Mouse (Mus musculus) intestine, postnatal 0 days (tissue): ENCODE results near the gene Stmn1. TPM values are rescaled to one million over a fixed set of nuclear protein-coding genes. Genes with fewer than 3 reads are reported as not detected.
A peak's percentile ranks its signal among the peaks of the same experiment; 100 is the strongest.

Experiments
- ATAC-seq: fragments of 200-750 bp; cut with Nextera tagmentation; 2 replicates; pipeline ENCODE4 v1.8.0; 2017; ENCODE audit warnings: mild to moderate bottlenecking, moderate TSS enrichment, moderate library complexity
- H3K27ac ChIP-seq: fragments of 300-500 bp; sonication (generic); 2 replicates; pipeline ENCODE4 v1.5.1; 2014; ENCODE audit warnings: mild to moderate bottlenecking, low read depth, low read length, moderate library complexity
- H3K27me3 ChIP-seq: fragments of 300-500 bp; sonication (generic); replicated peaks from 2 replicates; pipeline ENCODE4 v1.6.1; 2014; ENCODE audit warnings: low read length, mixed read lengths; ENCODE audit not compliant: control insufficient read depth, insufficient read depth
- H3K36me3 ChIP-seq: fragments of 300-500 bp; sonication (generic); 2 replicates; pipeline ENCODE4 v1.6.1; 2014; ENCODE audit warnings: mild to moderate bottlenecking, moderate library complexity; ENCODE audit not compliant: control insufficient read depth, insufficient read depth
- H3K4me1 ChIP-seq: fragments of 300-500 bp; sonication (generic); replicated peaks from 2 replicates; pipeline ENCODE4 v1.6.1; 2014; ENCODE audit warnings: antibody characterized with exemption, low read length, mixed read lengths; ENCODE audit not compliant: control insufficient read depth, insufficient read depth
- H3K4me2 ChIP-seq: fragments of 300-500 bp; sonication (generic); replicated peaks from 2 replicates; pipeline ENCODE4 v1.6.1; 2014; ENCODE audit warnings: low read depth, mild to moderate bottlenecking, moderate library complexity
- H3K4me3 ChIP-seq: fragments of 300-500 bp; sonication (generic); 2 replicates; pipeline ENCODE4 v1.5.1; 2014; ENCODE audit warnings: low read depth, low read length
- H3K9ac ChIP-seq: fragments of 300-500 bp; sonication (generic); 2 replicates; pipeline ENCODE4 v1.6.1; 2014; ENCODE audit warnings: mild to moderate bottlenecking, low read depth, low read length
- H3K9me3 ChIP-seq: fragments of 300-500 bp; sonication (generic); 2 replicates; pipeline ENCODE4 v1.6.1; 2016; ENCODE audit warnings: mixed run types; ENCODE audit not compliant: control insufficient read depth
- CTCF ChIP-seq: sonication (generic); IDR thresholded peaks from 2 replicates; pipeline ENCODE4 v1.5.1; 2016; ENCODE audit warnings: low read depth, mild to moderate bottlenecking, control low read depth, antibody characterized with exemption, moderate library complexity
- WGBS: fragments of 180-500 bp; shearing (Covaris S2); extraction: QIAGEN DNeasy Blood & Tissue Kit; methylation state at CpG from one replicate; pipeline ENCODE4 v1.1.7; 2014; 5-methylcytosine and 5-hydroxymethylcytosine counted together
- polyA plus RNA-seq: library from polyadenylated mRNA; unstranded; fragments of >200 nt; fragmentation: Nextera tagmentation; extraction: Ambion mirVana; gene quantifications from 2 replicates; pipeline ENCODE4 v1.2.1, GENCODE M21; 2015

Stmn1 gene
- polyA plus RNA-seq, 1 experiment from 2014 or later: 412 TPM

DNA sequence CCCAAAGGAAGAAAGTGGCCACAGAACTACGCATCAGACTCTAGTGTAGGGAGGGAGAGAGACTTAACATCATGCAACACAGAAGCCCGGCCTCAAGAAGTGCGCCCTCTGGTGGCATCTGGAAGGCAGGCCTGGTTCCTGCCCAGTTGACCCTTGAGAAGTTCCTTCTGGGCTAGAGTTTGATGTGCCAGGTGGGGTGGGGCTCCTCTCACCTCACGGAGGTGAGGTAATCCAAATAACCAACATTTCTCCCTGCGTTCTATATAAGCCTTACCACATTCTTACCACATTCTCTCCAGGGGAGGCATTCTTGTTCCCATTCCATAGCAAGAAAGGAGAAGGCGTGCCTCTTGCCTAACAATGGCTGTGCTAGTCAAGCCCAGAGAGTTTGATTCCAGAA lies 12.7 kb downstream of the Stmn1 start:
- WGBS: 25% methylated on average over 6 of the region's 6 CpGs
- no peaks in the 10 kb centered on the region for H3K9me3 ChIP-seq
- H3K9ac ChIP-seq: no peak overlapping the region
- H3K4me2 ChIP-seq: no peak overlapping the region
- H3K4me1 ChIP-seq: no peaks in the 10 kb centered on the region; the same call in 1 of the 2 replicates
- peak; percentile 93 for TF ChIP-seq CTCF
- H3K4me3 ChIP-seq: no peak overlapping the region
- H3K27me3 ChIP-seq: no peaks in the 10 kb centered on the region
- peak; percentile 37 for ATAC-seq
- no peak overlapping the region for H3K27ac ChIP-seq
- no peaks in the 10 kb centered on the region; the same call in 1 of the 2 replicates for H3K36me3 ChIP-seq

DNA sequence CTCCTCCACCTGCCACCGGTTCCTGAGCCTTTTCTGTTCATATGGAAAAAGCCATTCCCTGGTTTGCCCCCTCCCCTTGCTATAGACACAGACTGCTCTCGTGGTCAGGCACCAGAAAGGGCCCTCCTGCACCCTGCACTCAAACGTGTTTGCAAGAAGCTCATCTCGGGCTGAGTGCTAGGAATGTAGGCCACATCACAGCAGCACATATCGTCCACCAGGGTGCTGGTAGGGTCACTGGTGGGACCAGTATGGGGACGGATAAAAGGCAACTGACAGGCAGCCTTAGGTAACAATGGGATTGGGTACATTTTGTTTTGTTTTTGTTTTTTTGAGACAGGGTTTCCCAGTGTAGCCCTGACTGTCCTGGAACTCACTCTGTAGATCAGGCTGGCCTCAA lies 13.2 kb downstream of the Stmn1 start:
- H3K4me1 ChIP-seq: no peaks in the 10 kb centered on the region; the same call in 1 of the 2 replicates
- no peaks in the 10 kb centered on the region for H3K9me3 ChIP-seq
- H3K9ac ChIP-seq: no peak overlapping the region
- H3K27me3 ChIP-seq: no peaks in the 10 kb centered on the region
- 70% methylated on average over 6 of the region's 6 CpGs for WGBS
- no peak for ATAC-seq
- H3K4me2 ChIP-seq: no peak overlapping the region
- H3K36me3 ChIP-seq: no peaks in the 10 kb centered on the region
- no peak overlapping the region for H3K27ac ChIP-seq
- H3K4me3 ChIP-seq: no peak overlapping the region
- no peak for TF ChIP-seq CTCF

DNA sequence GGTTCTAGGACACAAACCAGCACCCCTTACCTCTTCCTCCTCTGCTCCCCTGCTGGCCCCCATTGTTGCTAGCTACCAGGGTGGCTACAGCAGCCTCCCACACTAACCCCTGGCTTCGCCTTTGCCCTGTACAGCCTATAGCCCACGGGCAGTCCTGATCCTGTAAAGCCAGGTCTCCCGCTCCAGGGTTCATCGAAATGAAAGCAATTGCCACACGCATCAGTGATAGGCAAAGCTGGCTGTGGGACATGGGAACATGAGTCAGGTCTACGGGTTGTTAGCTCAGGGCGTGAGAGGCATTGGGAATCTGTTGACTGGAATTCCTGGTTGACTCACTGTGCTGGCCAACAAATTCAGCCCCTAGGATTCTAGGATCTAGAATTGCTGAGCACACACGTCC lies 14.3 kb downstream of the Stmn1 start:
- ATAC-seq: peak; percentile 62
- Histone ChIP-seq H3K4me3 (no peak overlapping the region), H3K27me3 (no peaks in the 10 kb centered on the region), H3K36me3 (no peaks in the 10 kb centered on the region), H3K4me2 (peak overlapping the region; percentile 17; the same call in 1 of the 2 replicates), H3K9me3 (no peaks in the 10 kb centered on the region), H3K9ac (no peak overlapping the region), H3K27ac (no peak overlapping the region; the same call in 1 of the 2 replicates), H3K4me1 (no peaks in the 10 kb centered on the region; the same call in 1 of the 2 replicates)
- TF ChIP-seq CTCF: no peak
- WGBS: 58% methylated on average over 8 of the region's 8 CpGs

DNA sequence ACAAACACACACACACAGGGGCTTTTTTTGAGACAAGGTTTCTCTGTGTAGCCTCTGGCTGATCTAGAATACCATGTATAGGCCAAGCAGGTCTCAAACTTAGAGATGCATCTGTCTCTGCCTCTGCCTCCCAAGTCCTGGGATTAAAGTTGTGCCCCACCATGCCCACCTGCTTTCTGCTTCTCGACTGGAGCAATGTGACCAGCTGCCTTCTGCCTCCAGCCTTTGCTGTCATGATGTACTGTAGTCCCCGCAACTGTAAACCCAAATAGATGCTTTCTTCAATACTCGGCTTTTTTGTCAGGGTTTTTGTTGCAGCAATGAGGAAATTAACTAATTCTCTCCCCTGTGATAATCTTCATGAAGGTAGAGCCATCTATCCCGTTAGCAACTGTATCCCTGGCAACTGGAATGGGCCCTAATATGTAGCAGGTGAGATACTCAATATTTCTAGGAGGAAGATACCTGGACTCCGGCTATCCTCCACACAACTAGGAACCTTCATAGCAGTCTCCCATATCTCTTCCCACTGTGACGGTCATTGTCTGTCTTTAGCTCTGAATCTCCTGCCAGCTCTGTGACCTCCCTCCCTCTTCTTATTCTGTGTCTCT lies 15.1 kb downstream of the Stmn1 start:
- no peaks in the 10 kb centered on the region for H3K27me3 ChIP-seq
- H3K4me3 ChIP-seq: no peak overlapping the region
- H3K9ac ChIP-seq: no peak overlapping the region
- TF ChIP-seq CTCF: no peak
- H3K27ac ChIP-seq: no peak overlapping the region
- no peak for ATAC-seq
- H3K9me3 ChIP-seq: no peaks in the 10 kb centered on the region
- H3K4me2 ChIP-seq: no peak overlapping the region
- H3K36me3 ChIP-seq: no peaks in the 10 kb centered on the region
- 65% methylated on average over 6 of the region's 6 CpGs for WGBS
- H3K4me1 ChIP-seq: no peaks in the 10 kb centered on the region; the same call in 1 of the 2 replicates

DNA sequence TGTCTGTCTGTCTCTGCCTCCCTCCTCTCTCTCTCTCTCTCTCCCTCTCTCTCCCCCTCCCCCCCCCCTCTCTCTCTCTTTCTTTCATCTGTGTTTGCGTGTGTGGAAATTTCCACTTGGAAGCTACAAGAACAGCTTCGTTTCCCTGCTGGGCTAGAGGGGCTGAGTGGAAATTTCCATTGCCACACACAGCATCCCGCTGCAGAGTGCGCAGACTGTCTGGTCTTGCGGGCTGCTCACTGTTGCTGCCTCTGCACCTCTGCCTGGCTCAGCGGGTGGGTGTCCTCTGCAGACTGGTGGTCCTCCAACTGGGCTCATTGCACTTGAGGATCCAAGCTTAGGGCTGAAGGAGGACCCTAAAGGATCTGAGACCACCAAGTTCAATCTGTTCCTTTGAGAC lies 15.6 kb downstream of the Stmn1 start:
- H3K4me3 ChIP-seq: no peak overlapping the region
- no peaks in the 10 kb centered on the region for H3K36me3 ChIP-seq
- no peaks in the 10 kb centered on the region; the same call in 1 of the 2 replicates for H3K4me1 ChIP-seq
- no peak overlapping the region for H3K9ac ChIP-seq
- no peak overlapping the region for H3K4me2 ChIP-seq
- no peak for TF ChIP-seq CTCF
- H3K27ac ChIP-seq: no peak overlapping the region
- H3K27me3 ChIP-seq: no peaks in the 10 kb centered on the region
- H3K9me3 ChIP-seq: no peaks in the 10 kb centered on the region
- 49% methylated on average over 6 of the region's 6 CpGs for WGBS
- ATAC-seq: no peak

DNA sequence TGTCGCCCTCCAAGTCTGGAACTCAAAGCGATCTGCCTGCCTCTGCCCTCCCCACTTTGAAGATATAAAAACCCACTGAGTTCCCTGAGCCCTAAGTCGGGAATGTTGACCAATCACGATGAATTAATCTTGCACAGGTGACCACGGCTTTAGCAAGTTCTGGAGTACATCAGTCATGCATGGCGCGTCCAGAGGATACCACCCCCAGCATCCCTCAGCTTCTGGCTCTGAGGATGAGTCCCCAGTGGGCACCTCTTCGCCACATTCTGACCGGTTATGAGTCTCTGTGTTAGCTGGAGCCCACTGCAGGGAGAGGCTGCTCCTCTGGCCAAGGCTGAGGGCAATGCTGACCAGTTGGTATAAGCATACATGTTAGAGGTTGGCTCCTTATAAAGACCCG lies 16.1 kb downstream of the Stmn1 start:
- no peak for TF ChIP-seq CTCF
- no peaks in the 10 kb centered on the region for H3K9me3 ChIP-seq
- H3K4me1 ChIP-seq: no peaks in the 10 kb centered on the region; the same call in 1 of the 2 replicates
- no peak overlapping the region for H3K9ac ChIP-seq
- H3K4me3 ChIP-seq: no peak overlapping the region
- H3K36me3 ChIP-seq: no peaks in the 10 kb centered on the region
- H3K4me2 ChIP-seq: no peak overlapping the region
- no peaks in the 10 kb centered on the region for H3K27me3 ChIP-seq
- no peak for ATAC-seq
- H3K27ac ChIP-seq: no peak overlapping the region
- 79% methylated on average over 10 of the region's 10 CpGs for WGBS
